Mouse (Mus musculus) T-helper 17 cell (primary cell): Measurements from ENCODE around the gene Sult1a1.

ENCODE experiments used
- in situ Hi-C, 2 experiments: fragments of 300-600 bp; cut with MboI, MseI; formaldehyde crosslinking; loops; 1 replicate in 1 of 2; 2 replicates in 1 of 2; pipeline ENCODE4 v1.15.1; 2025; ENCODE audit warnings: high pct_unique_total_duplicates in 2 of 2

The Sult1a1 gene

DNA sequence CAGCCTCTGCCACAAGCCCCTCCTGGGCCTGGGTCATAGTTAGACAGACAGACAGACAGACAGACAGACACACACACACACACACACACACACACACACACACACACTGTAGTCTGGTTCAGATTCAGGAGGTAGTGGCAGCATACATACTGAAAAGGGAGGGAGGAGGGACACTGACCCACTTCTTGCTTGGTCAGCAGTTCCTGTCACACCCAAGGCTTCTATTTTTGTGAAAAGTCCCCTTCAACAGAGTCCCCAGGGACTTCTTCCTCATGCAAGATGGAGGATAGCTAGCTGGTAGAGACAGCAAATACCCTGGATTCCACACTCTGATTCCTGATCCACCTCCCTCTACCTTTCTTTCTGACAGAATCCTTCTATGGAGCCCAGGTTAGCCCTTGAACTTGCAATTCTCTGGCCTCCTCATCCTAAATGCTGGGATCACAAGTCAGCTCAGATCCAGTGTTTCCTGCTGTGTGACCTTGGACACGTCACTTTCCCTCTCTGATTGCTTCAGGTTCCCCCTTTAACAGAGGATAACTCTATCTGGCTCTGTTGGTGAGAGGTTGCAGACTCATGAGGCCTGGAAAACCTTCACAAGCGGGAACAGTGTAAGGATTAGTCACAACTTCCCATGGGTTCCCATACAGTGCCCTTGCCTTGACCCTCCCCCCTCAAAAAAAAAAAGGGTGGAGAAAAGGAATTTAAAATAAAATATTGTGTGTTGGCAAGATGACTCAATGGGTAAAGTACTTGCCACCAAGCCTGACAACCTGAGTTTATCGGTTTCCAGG, 50.2 kb downstream of the Sult1a1 start:
- in situ Hi-C loops = no loop called here

DNA sequence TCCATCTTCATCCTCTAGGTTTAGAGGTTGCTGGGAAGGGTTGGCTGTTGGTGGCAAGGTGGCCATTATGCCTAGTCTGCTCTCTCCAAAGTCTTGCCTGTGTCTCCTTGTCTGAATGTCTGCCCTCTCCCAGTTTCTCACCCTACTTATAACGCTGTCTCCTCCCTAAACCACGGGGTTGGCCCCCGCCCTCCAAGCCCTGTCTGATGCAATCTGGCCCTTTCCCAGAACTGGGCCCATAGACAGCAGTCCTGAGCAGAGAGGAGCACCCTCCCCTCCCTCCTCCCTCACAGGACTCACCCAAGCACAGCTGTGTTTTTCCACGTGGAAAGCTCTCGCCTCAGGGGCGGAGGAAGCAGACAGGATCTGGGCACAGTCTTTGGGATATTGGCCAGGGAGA, 50.9 kb downstream of the Sult1a1 start:
- in situ Hi-C loops = no loop called here

DNA sequence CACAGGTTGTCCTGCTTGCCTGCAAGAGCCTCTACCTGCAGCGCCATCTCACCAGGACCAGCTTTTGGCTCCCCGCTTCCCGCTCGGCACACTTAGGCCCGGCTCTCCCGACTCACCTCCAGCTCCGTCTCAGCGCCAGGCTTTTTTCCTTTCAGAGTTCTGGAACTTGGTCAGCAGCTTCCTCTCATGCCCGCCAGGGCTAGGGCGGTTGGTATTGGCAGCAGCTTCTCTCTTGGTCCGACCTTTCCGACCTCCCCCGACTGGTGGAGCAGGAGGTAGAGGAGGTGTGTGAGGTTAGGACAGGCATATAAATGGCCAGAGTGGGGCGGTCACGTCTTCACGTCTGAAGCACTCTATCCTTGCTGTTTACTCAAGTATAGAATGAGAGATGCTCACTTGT, 51.5 kb downstream of the Sult1a1 start:
- in situ Hi-C loops = no loop called here

DNA sequence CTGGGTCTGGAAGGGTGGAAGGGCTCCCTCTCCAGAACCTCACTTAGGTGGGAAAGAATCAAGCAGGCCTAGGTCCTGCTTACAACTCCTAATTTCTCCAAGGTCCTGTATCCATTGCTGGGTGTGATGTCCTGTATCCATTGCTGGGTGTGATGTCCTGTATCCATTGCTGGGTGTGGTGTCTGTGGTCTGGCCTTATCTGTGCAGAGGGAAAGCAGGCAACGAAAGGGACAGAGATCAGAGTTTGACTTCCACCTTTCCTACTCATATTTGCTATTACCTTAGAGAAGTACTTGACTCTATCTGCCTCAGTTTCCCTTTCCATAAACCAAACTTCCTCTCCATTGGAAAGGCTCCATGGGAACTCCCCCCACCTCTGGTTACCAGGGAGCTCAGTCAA, 52.9 kb downstream of the Sult1a1 start:
- in situ Hi-C loops = no loop called here
